Mouse (Mus musculus) ES-Bruce4 (cell line): ENCODE data around the gene Tmem151b. TPM values are rescaled to one million over a fixed set of nuclear protein-coding genes. Genes with fewer than 3 reads are reported as not detected.

Source experiments
- H3K27ac ChIP-seq: 2 replicates; pipeline ENCODE4 v1.5.1; 2012; ENCODE audit warnings: low read length, inconsistent platforms; ENCODE audit not compliant: insufficient read depth
- H3K27me3 ChIP-seq: 2 replicates; pipeline ENCODE4 v1.6.1; 2012; ENCODE audit warnings: mild to moderate bottlenecking, low read length, inconsistent platforms; ENCODE audit not compliant: control insufficient read depth, poor library complexity, insufficient read depth, severe bottlenecking
- H3K36me3 ChIP-seq: 2 replicates; pipeline ENCODE4 v1.6.1; 2012; ENCODE audit warnings: inconsistent platforms, mild to moderate bottlenecking, low read length, moderate library complexity; ENCODE audit not compliant: control insufficient read depth, poor library complexity, insufficient read depth, severe bottlenecking
- H3K4me1 ChIP-seq: one replicate; pipeline ENCODE4 v1.8.1; 2011; ENCODE audit warnings: low read length; ENCODE audit not compliant: control insufficient read depth, insufficient read depth
- H3K4me3 ChIP-seq: 2 replicates; pipeline ENCODE4 v1.5.1; 2011; ENCODE audit warnings: low read depth, mild to moderate bottlenecking, low read length
- H3K9ac ChIP-seq: 2 replicates; pipeline ENCODE4 v1.6.1; 2012; ENCODE audit warnings: low read depth, mild to moderate bottlenecking, inconsistent platforms; ENCODE audit not compliant: poor library complexity, severe bottlenecking
- H3K9me3 ChIP-seq: replicated peaks from 2 replicates; pipeline ENCODE4 v1.6.1; 2012; ENCODE audit warnings: mild to moderate bottlenecking, low read length, inconsistent platforms; ENCODE audit not compliant: control insufficient read depth, poor library complexity, insufficient read depth, severe bottlenecking
- CTCF ChIP-seq: IDR thresholded peaks from one replicate; pipeline ENCODE4 v1.8.1; 2011; ENCODE audit warnings: low read depth, low read length
- EP300 ChIP-seq: IDR thresholded peaks from 2 replicates; pipeline ENCODE4 v1.6.1; 2011; ENCODE audit warnings: low read depth, low read length; ENCODE audit not compliant: insufficient read depth
- POLR2A ChIP-seq: IDR thresholded peaks from one replicate; pipeline ENCODE4 v1.8.1; 2011; ENCODE audit warnings: low read length; ENCODE audit not compliant: insufficient read depth
- polyA plus RNA-seq: library from polyadenylated mRNA; stranded (reverse); fragments of >200 nt; gene quantifications from 2 replicates; pipeline ENCODE4 v1.2.4, GENCODE M21; 2011; ENCODE audit warnings: low read depth; ENCODE audit not compliant: missing spikeins, insufficient read depth, insufficient read length

The Tmem151b gene
- polyA plus RNA-seq, 1 experiment = 1.5 TPM

GRCm38 (mm10) chr17:45563216-45563615 is 13.7 kb upstream of the Tmem151b start:
- Histone ChIP-seq H3K27ac (no peak overlapping the region), H3K9me3 (no peaks in the 10 kb centered on the region), H3K4me1 (no peaks in the 10 kb centered on the region), H3K4me3 (no peak overlapping the region), H3K9ac (no peak overlapping the region), H3K36me3 (peaks cover 22% of the 10 kb centered on the region), H3K27me3 (no peaks in the 10 kb centered on the region)
- TF ChIP-seq CTCF = no peak
- TF ChIP-seq POLR2A = no peak
- no peak for TF ChIP-seq EP300

- H3K4me3 ChIP-seq = no peak overlapping the region
- H3K27me3 ChIP-seq = no peaks in the 10 kb centered on the region
- no peaks in the 10 kb centered on the region for H3K9me3 ChIP-seq
- H3K36me3 ChIP-seq = no peaks in the 10 kb centered on the region
- TF ChIP-seq POLR2A = no peak
- TF ChIP-seq EP300 = no peak
- no peak for TF ChIP-seq CTCF
- no peaks in the 10 kb centered on the region for H3K4me1 ChIP-seq
- H3K27ac ChIP-seq = no peak overlapping the region
- H3K9ac ChIP-seq = no peak overlapping the region
Observed at GRCm38 (mm10) chr17:45559732-45560525, 10.5 kb upstream of the Tmem151b start.

- H3K27ac ChIP-seq = no peak overlapping the region
Observed at GRCm38 (mm10) chr17:45557998-45558862, 8.8 kb upstream of the Tmem151b start.

GRCm38 (mm10) chr17:45557246-45557824 is 7.9 kb upstream of the Tmem151b start:
- H3K9me3 ChIP-seq = no peaks in the 10 kb centered on the region
- no peak overlapping the region for H3K9ac ChIP-seq
- no peak overlapping the region for H3K27ac ChIP-seq
- H3K36me3 ChIP-seq = no peaks in the 10 kb centered on the region
- no peaks in the 10 kb centered on the region for H3K27me3 ChIP-seq
- H3K4me3 ChIP-seq = no peak overlapping the region
- no peak for TF ChIP-seq POLR2A
- TF ChIP-seq CTCF = no peak
- no peak for TF ChIP-seq EP300
- no peaks in the 10 kb centered on the region for H3K4me1 ChIP-seq

More at GRCm38 (mm10) chr17:45557998-45558862, 8.8 kb upstream of the Tmem151b start:
- no peaks in the 10 kb centered on the region for H3K27me3 ChIP-seq
- H3K9me3 ChIP-seq = no peaks in the 10 kb centered on the region
- TF ChIP-seq EP300 (no peak), POLR2A (no peak), CTCF (no peak)
- H3K4me1 ChIP-seq = no peaks in the 10 kb centered on the region
- H3K9ac ChIP-seq = no peak overlapping the region
- H3K4me3 ChIP-seq = no peak overlapping the region
- H3K36me3 ChIP-seq = no peaks in the 10 kb centered on the region

- Histone ChIP-seq H3K36me3 (no peaks in the 10 kb centered on the region), H3K4me1 (no peaks in the 10 kb centered on the region), H3K4me3 (peak overlapping the region; percentile 79; the same call in 1 of the 2 replicates), H3K9ac (no peak overlapping the region), H3K9me3 (no peaks in the 10 kb centered on the region), H3K27ac (no peak overlapping the region), H3K27me3 (no peaks in the 10 kb centered on the region)
- TF ChIP-seq POLR2A (no peak), CTCF (no peak), EP300 (no peak)
Observed at GRCm38 (mm10) chr17:45556514-45557245, 7.2 kb upstream of the Tmem151b start.
